Mouse (Mus musculus): Measurements from ENCODE around the gene Tnip2. TPM values are rescaled to one million over a fixed set of nuclear protein-coding genes. Genes with fewer than 3 reads are reported as not detected.

The Tnip2 gene
- polyA plus RNA-seq, 1 experiment from 2014 or later: 3.4 TPM

DNA sequence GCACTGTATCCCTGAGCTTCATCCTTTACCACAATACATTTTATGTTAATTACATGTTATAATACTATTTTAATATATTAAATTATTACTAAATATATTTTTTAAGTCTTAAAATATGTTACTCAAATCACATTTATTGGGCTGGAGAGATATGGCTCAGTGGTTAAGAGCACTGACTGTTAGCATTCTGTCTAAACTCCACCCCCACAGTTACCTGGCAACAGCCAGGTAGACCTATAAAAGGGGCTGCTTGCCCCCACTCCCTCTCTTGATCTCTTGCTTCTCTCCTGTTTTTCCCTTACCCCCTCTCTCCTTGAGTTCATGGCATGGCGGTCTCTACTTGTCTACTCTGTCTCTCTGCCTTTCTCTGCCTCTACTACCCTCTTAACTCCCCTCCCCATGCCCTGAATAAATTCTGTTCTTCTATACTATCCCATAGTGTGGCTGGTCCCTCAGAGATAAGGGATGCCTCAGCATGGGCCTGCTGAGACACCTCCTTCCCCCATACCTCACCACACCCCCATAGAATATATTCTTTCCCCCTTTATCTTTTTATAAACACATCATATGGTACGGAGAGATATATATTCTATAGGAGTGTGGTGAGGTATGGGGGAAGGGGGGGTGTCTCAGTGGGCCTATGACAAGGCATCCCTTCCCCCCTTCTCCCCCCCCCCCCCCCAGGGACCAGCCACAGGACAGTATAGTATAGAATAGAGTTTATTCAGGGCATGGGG is 45.6 kb downstream of the Tnip2 start:
- no peaks in the 10 kb centered on the region for H3K9me3 ChIP-seq (replicated peaks; ENCODE audit: control insufficient read depth, low read length)
- H3K9ac ChIP-seq (replicated peaks; ENCODE audit: low read length): no peak overlapping the region
- H3K4me3 ChIP-seq (ENCODE audit: low read depth, low read length): no peak overlapping the region
- DNase-seq (ENCODE audit: low spot score) (no peak), ATAC-seq (replicated peaks; ENCODE audit: insufficient number of reproducible peaks, low FRiP score, low TSS enrichment, low read depth) (no peak)
- no peak overlapping the region for H3K4me2 ChIP-seq (ENCODE audit: low read depth, low read length)
- WGBS: 97% methylated on average over 2 of the region's 2 CpGs
- peaks cover 7% of the 10 kb centered on the region for H3K36me3 ChIP-seq (replicated peaks; ENCODE audit: control insufficient read depth, insufficient read depth, low read depth, low read length)
- H3K4me1 ChIP-seq (ENCODE audit: control insufficient read depth, insufficient read depth, low read length): no peaks in the 10 kb centered on the region
- no peaks in the 10 kb centered on the region for H3K27me3 ChIP-seq (ENCODE audit: control insufficient read depth, insufficient read depth, low read length)
- no peak overlapping the region for H3K27ac ChIP-seq (replicated peaks; ENCODE audit: low read depth, low read length)

DNA sequence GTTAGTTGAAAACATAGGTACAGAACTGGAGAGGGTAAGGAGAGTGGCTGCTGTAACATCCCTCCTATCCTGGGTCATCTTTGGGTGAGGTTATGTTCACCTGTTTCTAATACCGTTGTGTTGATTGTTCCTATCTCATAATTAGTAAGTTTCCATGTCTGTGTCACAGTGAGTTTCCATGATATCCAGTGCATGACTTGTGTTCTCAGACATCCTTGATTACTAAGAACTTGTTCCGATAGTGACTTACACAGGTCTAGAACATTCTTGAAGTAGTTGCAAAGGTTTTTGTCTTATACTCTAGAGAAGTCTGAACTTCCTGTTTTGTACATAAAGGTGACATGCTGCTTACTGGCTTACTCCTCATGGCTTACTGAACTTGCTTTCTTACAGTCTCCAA is 47.1 kb downstream of the Tnip2 start:
- Histone ChIP-seq H3K9ac (replicated peaks; ENCODE audit: low read length) (no peak overlapping the region), H3K4me3 (ENCODE audit: low read depth, low read length) (no peak overlapping the region), H3K9me3 (replicated peaks; ENCODE audit: control insufficient read depth, low read length) (no peaks in the 10 kb centered on the region), H3K4me2 (ENCODE audit: low read depth, low read length) (no peak overlapping the region), H3K4me1 (ENCODE audit: control insufficient read depth, insufficient read depth, low read length) (no peaks in the 10 kb centered on the region), H3K27ac (replicated peaks; ENCODE audit: low read depth, low read length) (no peak overlapping the region), H3K36me3 (replicated peaks; ENCODE audit: control insufficient read depth, insufficient read depth, low read depth, low read length) (peaks cover 7% of the 10 kb centered on the region), H3K27me3 (ENCODE audit: control insufficient read depth, insufficient read depth, low read length) (no peaks in the 10 kb centered on the region)
- DNase-seq (ENCODE audit: low spot score) (no peak), ATAC-seq (replicated peaks; ENCODE audit: insufficient number of reproducible peaks, low FRiP score, low TSS enrichment, low read depth) (no peak)
- 100% methylated on average over 2 of the region's 2 CpGs for WGBS

DNA sequence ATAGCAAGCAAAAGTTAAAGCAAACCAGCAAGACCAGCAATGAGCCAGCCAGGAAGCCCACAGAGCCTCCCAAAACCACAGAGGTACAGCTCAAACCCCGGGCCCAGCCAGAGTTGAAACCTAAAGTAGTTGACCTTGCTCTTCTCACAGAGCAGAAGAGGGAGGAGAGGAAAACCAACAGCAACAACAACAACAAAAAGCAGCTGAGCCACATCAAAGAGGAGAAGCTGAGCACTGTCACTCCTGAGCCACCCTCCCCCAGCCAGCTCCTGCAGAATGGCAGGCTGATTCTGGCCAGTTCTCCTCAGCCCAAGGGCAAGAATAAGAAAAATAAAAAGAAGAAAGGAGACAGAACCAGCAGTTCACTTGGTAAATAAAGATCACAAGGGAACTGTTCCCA is 47.7 kb downstream of the Tnip2 start:
- no peak for ATAC-seq (replicated peaks; ENCODE audit: insufficient number of reproducible peaks, low FRiP score, low TSS enrichment, low read depth)
- H3K27ac ChIP-seq (replicated peaks; ENCODE audit: low read depth, low read length): no peak overlapping the region
- no peaks in the 10 kb centered on the region for H3K27me3 ChIP-seq (ENCODE audit: control insufficient read depth, insufficient read depth, low read length)
- H3K4me1 ChIP-seq (ENCODE audit: control insufficient read depth, insufficient read depth, low read length): no peaks in the 10 kb centered on the region
- H3K36me3 ChIP-seq (replicated peaks; ENCODE audit: control insufficient read depth, insufficient read depth, low read depth, low read length): peaks cover 7% of the 10 kb centered on the region
- no peak overlapping the region for H3K9ac ChIP-seq (replicated peaks; ENCODE audit: low read length)
- no peaks in the 10 kb centered on the region for H3K9me3 ChIP-seq (replicated peaks; ENCODE audit: control insufficient read depth, low read length)
- H3K4me3 ChIP-seq (ENCODE audit: low read depth, low read length): no peak overlapping the region
- DNase-seq (ENCODE audit: low spot score): no peak
- WGBS: 94% methylated on average over 1 of the region's 1 CpGs
- no peak overlapping the region for H3K4me2 ChIP-seq (ENCODE audit: low read depth, low read length)

DNA sequence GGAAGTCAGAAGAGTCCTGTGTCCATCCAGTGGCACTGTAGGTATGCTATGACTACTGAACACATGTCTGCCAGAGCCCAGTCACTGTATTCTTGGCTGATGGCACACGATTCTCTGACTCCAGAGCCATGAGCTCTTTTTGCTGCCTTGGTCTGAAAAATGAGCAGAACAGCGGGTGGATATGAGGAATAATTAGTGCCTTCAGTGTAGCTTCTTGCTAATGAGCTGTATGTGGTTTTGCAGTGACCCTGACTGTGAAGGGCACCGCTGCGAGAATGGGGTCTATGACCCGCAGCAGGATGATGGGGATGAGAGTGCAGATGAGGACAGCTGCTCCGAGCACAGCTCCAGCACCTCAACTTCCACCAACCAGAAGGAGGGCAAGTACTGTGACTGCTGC is 52.0 kb downstream of the Tnip2 start:
- H3K4me3 ChIP-seq (ENCODE audit: low read depth, low read length): no peak overlapping the region
- H3K4me1 ChIP-seq (ENCODE audit: control insufficient read depth, insufficient read depth, low read length): no peaks in the 10 kb centered on the region
- H3K9me3 ChIP-seq (replicated peaks; ENCODE audit: control insufficient read depth, low read length): no peaks in the 10 kb centered on the region
- H3K27me3 ChIP-seq (ENCODE audit: control insufficient read depth, insufficient read depth, low read length): no peaks in the 10 kb centered on the region
- WGBS: 89% methylated on average over 6 of the region's 6 CpGs
- H3K4me2 ChIP-seq (ENCODE audit: low read depth, low read length): no peak overlapping the region
- DNase-seq (ENCODE audit: low spot score): no peak
- peaks cover 19% of the 10 kb centered on the region for H3K36me3 ChIP-seq (replicated peaks; ENCODE audit: control insufficient read depth, insufficient read depth, low read depth, low read length)
- ATAC-seq (replicated peaks; ENCODE audit: insufficient number of reproducible peaks, low FRiP score, low TSS enrichment, low read depth): no peak
- H3K27ac ChIP-seq (replicated peaks; ENCODE audit: low read depth, low read length): no peak overlapping the region
- no peak overlapping the region for H3K9ac ChIP-seq (replicated peaks; ENCODE audit: low read length)

DNA sequence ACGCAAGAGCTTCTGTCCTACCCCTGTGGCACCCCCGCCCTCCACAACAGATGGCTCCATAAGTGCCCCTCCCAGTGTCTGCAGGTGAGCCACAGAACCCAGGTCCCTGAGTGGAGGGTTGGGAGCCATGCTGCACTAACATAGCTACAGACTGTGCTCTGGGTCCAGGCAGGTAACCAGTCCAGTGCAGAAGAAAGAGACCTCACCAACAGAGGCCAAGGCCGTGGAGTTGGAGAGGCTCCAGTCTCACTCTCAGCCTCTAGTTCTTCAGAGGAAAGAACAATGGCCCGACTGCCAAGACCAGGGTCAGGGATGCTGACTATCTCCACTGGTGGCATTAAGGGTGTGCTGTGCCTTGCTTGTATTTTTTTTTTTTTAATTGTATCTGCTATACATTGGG is 52.5 kb downstream of the Tnip2 start:
- ATAC-seq (replicated peaks; ENCODE audit: insufficient number of reproducible peaks, low FRiP score, low TSS enrichment, low read depth) (no peak), DNase-seq (ENCODE audit: low spot score) (no peak)
- peaks cover 19% of the 10 kb centered on the region for H3K36me3 ChIP-seq (replicated peaks; ENCODE audit: control insufficient read depth, insufficient read depth, low read depth, low read length)
- H3K4me1 ChIP-seq (ENCODE audit: control insufficient read depth, insufficient read depth, low read length): no peaks in the 10 kb centered on the region
- H3K27me3 ChIP-seq (ENCODE audit: control insufficient read depth, insufficient read depth, low read length): no peaks in the 10 kb centered on the region
- no peak overlapping the region for H3K27ac ChIP-seq (replicated peaks; ENCODE audit: low read depth, low read length)
- WGBS: 93% methylated on average over 4 of the region's 4 CpGs
- H3K9ac ChIP-seq (replicated peaks; ENCODE audit: low read length): no peak overlapping the region
- no peak overlapping the region for H3K4me2 ChIP-seq (ENCODE audit: low read depth, low read length)
- no peaks in the 10 kb centered on the region for H3K9me3 ChIP-seq (replicated peaks; ENCODE audit: control insufficient read depth, low read length)
- H3K4me3 ChIP-seq (ENCODE audit: low read depth, low read length): no peak overlapping the region

DNA sequence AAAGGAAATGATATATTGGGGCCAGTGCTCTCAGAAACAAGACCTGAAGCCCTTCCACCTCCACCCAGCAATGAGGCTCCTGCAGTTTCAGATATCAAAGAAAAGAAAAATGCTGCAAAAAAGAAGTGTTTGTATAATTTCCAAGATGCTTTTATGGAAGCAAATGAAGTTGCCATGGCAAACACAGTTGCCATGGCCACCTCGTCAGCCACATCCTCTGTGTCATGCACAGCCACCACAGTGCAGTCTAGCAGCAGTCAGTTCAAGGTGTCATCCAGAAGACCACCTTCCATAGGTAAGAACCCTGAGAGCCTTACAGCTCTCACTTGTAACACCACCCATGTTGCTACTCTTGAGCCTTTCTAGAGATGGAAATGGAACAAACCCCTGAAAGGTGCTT is 54.8 kb downstream of the Tnip2 start:
- ATAC-seq (replicated peaks; ENCODE audit: insufficient number of reproducible peaks, low FRiP score, low TSS enrichment, low read depth) (no peak), DNase-seq (ENCODE audit: low spot score) (no peak)
- no peak overlapping the region for H3K9ac ChIP-seq (replicated peaks; ENCODE audit: low read length)
- no peak overlapping the region for H3K4me3 ChIP-seq (ENCODE audit: low read depth, low read length)
- no peak overlapping the region for H3K4me2 ChIP-seq (ENCODE audit: low read depth, low read length)
- no peaks in the 10 kb centered on the region for H3K27me3 ChIP-seq (ENCODE audit: control insufficient read depth, insufficient read depth, low read length)
- H3K4me1 ChIP-seq (ENCODE audit: control insufficient read depth, insufficient read depth, low read length): no peaks in the 10 kb centered on the region
- H3K36me3 ChIP-seq (replicated peaks; ENCODE audit: control insufficient read depth, insufficient read depth, low read depth, low read length): peaks cover 14% of the 10 kb centered on the region
- no peak overlapping the region for H3K27ac ChIP-seq (replicated peaks; ENCODE audit: low read depth, low read length)
- WGBS: 89% methylated on average over 1 of the region's 1 CpGs
- H3K9me3 ChIP-seq (replicated peaks; ENCODE audit: control insufficient read depth, low read length): no peaks in the 10 kb centered on the region

DNA sequence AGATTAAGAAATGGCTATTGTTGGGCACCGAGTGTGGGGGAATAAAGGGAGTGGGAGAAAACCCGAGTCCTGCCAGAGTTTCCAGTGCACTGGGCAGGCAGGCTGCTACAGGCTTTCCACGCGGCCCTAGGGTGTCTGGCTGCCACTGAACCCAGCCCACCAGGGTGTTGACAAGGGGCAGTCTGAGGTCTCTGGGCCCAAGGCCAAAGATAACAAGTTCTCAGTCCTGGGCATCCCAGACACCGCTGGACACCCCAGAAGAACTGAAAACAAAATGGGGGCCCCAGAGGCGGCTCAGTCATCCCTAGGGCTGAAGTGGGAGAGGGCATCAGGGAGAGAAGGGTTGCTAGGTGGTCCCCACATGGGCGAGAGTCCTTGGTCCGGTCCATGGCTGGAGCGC is 67.6 kb downstream of the Tnip2 start:
- H3K4me1 ChIP-seq (ENCODE audit: control insufficient read depth, insufficient read depth, low read length): no peaks in the 10 kb centered on the region
- H3K27me3 ChIP-seq (ENCODE audit: control insufficient read depth, insufficient read depth, low read length): no peaks in the 10 kb centered on the region
- H3K9me3 ChIP-seq (replicated peaks; ENCODE audit: control insufficient read depth, low read length): no peaks in the 10 kb centered on the region
- ATAC-seq (replicated peaks; ENCODE audit: insufficient number of reproducible peaks, low FRiP score, low TSS enrichment, low read depth) (no peak), DNase-seq (ENCODE audit: low spot score) (no peak)
- H3K36me3 ChIP-seq (replicated peaks; ENCODE audit: control insufficient read depth, insufficient read depth, low read depth, low read length): peaks cover 12% of the 10 kb centered on the region
- H3K27ac ChIP-seq (replicated peaks; ENCODE audit: low read depth, low read length): no peak overlapping the region
- no peak overlapping the region for H3K4me3 ChIP-seq (ENCODE audit: low read depth, low read length)
- no peak overlapping the region for H3K4me2 ChIP-seq (ENCODE audit: low read depth, low read length)
- 91% methylated on average over 9 of the region's 9 CpGs for WGBS
- no peak overlapping the region for H3K9ac ChIP-seq (replicated peaks; ENCODE audit: low read length)

Data from embryonic facial prominence, embryonic 11.5 days (tissue).